Mouse (Mus musculus) neutrophil, adult 65 days (primary cell): ENCODE results near the gene Foxg1. TPM values are rescaled to one million over a fixed set of nuclear protein-coding genes. Genes with fewer than 3 reads are reported as not detected.

Experiments used
- total RNA-seq: library from RNA; stranded (reverse); gene quantifications from 2 replicates; pipeline ENCODE4 v1.2.4, GENCODE M21; 2023

The Foxg1 gene
- 0.34 and 0.47 TPM in 2 replicates for total RNA-seq

DNA sequence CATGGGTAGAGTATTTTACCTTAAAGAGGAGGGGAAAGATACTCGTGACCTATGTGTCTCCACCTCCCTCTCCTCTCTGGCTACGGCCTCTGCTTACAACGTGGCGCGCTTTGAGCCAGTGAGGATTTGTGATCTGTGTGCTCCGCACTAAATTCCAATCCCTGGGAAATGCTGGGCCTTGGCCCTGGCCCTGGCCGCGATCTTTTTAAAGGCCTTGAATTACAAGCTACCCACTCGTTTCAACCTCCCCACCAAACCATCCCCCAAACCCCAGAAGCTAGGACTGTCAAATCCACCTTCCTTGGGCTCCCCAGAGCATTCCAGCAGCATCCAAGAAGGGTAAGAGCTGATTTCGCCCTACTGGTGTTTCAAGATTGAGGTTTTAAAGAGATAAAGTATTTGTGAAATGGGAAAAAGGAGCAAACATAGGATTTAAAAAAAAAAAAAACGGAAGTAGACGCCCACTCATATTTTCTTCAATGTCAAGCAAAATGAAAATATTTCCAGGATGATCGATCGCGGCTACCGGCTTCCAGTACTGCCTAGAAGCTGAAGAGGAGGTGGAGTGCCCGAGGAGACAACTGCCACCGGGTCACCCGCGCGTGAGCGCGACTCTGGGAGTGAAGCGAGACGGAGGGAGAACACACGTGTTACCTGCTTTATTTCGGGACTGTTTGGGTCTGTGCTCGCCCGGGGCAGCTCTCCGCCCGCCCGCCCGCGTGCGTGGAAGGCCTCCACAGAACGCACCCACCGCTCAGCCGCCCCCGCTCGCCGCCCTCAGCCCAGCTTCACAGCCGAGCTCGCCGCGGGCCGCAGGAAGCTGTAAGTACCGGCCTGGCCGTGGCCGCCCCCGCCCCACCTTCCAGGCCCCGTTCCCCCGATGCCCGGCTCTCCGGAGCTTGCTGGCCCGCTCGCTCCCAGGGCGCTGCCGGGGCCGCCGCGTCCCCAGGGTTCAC is at the start of gene Foxg1:
Gene Foxg1 (plus strand): TSS at position 96 of the 956 bp plus-strand sequence.

DNA sequence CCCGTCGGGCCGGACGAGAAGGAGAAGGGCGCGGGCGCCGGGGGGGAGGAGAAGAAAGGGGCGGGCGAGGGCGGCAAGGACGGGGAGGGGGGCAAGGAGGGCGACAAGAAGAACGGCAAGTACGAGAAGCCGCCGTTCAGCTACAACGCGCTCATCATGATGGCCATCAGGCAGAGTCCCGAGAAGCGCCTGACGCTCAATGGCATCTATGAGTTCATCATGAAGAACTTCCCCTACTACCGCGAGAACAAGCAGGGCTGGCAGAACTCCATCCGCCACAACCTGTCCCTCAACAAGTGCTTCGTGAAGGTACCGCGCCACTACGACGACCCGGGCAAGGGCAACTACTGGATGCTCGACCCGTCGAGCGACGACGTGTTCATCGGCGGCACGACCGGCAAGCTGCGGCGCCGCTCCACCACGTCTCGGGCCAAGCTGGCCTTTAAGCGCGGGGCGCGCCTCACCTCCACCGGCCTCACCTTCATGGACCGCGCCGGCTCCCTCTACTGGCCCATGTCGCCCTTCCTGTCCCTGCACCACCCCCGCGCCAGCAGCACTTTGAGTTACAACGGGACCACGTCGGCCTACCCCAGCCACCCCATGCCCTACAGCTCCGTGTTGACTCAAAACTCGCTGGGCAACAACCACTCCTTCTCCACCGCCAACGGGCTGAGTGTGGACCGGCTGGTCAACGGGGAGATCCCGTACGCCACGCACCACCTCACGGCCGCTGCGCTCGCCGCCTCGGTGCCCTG is 2.6 kb downstream of the Foxg1 start, which contains the start of gene Gm43517:
Gene Gm43517 (plus strand): TSS at position 299 of the 755 bp plus-strand sequence.

Other genes starting within 250 kb of the Foxg1 start
- gene Gm43517, start 2.5 kb downstream of the Foxg1 start, total RNA-seq = not detected in 2 replicates